ENCODE assay signal across 10 mouse cellular contexts in the genomic region with DNA sequence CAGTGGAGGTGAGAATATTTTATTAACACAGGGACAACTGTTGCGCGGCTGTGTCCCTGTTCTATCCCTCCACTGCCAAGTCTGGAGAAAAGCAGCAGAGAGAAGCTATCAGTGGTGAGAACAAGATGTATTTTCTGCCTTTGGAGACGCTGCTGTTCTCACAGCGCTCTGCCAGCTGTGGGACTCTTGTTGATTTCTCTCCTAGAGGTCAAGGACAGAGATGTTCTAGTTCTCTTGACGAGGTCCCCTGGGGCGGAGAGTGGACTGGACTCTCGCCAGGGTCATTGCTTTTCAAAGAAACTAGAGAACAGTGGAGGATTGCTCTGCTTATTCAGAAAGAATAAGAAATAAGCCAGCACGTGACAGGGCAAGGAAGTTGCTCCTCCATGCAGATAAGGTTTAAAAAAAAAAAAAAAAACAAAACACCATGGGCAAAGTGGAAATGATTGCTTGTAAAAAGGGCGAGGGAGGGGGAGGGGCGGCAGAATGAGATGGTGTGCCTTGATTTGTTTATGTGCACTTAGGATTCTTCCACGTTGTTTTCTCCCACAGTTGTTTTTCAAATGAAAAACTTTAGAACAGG. TPM values are rescaled to one million over a fixed set of nuclear protein-coding genes. Genes with fewer than 3 reads are reported as not detected.
DNase-seq lines count a peak whose midpoint lies in the region; ATAC-seq lines count a peak whose summit lies in the region.
"Had no signal": no experiment of that assay in that cellular context is flagged by ENCODE, and none has a peak within 500 bp of the region (broad histone marks: within the 10 kb centered on the region; RNA-seq: fewer than 3 reads in every experiment).

No protein-coding gene starts in this region.

- H3K9me3 ChIP-seq in midbrain, embryonic 14.5 days (ENCODE audit: control insufficient read depth, low read length): no peaks in the 10 kb centered on the region
- H3K9me3 ChIP-seq in midbrain, embryonic 13.5 days: no peaks in the 10 kb centered on the region
- no peaks in the 10 kb centered on the region for H3K9me3 ChIP-seq in embryonic facial prominence, embryonic 10.5 days

- H3K27ac ChIP-seq in midbrain, embryonic 14.5 days (replicated peaks; ENCODE audit: low read depth, low read length): no peak overlapping the region
- H3K27ac ChIP-seq in midbrain, embryonic 13.5 days: no peak overlapping the region
- peak overlapping the region; percentile 48 for H3K27ac ChIP-seq in brown adipose tissue, adult 24 weeks (replicated peaks; ENCODE audit: low read depth, low read length)
- H3K27ac ChIP-seq in embryonic facial prominence, embryonic 10.5 days (replicated peaks): no peak overlapping the region
- H3K27ac ChIP-seq: liver, embryonic 14.5 days had no signal

- ATAC-seq in midbrain, embryonic 14.5 days (ENCODE audit: low FRiP score, low TSS enrichment): no peak
- no peak for ATAC-seq in midbrain, embryonic 13.5 days
- ATAC-seq in erythroid progenitor cell, adult 5-6 weeks (replicated peaks; ENCODE audit: low FRiP score, poor library complexity, severe bottlenecking): no peak
- ATAC-seq: Patski had no signal

- H3K36me3 ChIP-seq in midbrain, embryonic 14.5 days (ENCODE audit: control insufficient read depth, insufficient read depth, low read length): no peaks in the 10 kb centered on the region
- H3K36me3 ChIP-seq in midbrain, embryonic 13.5 days: no peaks in the 10 kb centered on the region
- H3K36me3 ChIP-seq in embryonic facial prominence, embryonic 10.5 days (replicated peaks): no peaks in the 10 kb centered on the region

- H3K4me1 ChIP-seq in midbrain, embryonic 14.5 days (ENCODE audit: control insufficient read depth, insufficient read depth, low read length): peaks cover 15% of the 10 kb centered on the region; the same call in 1 of the 2 replicates
- peaks cover 19% of the 10 kb centered on the region for H3K4me1 ChIP-seq in midbrain, embryonic 13.5 days (replicated peaks)
- H3K4me1 ChIP-seq in brown adipose tissue, adult 24 weeks (ENCODE audit: control insufficient read depth, insufficient read depth, insufficient read length, low read length): no peaks in the 10 kb centered on the region
- H3K4me1 ChIP-seq in embryonic facial prominence, embryonic 10.5 days: peaks cover 18% of the 10 kb centered on the region

- peak; percentile 30 for DNase-seq in midbrain, embryonic 14.5 days
- DNase-seq in heart, postnatal 10 days: peak; percentile 81 to 84
- peak; percentile 22 for DNase-seq in left cerebral cortex, postnatal 4 days
- peak; percentile 92 for DNase-seq in testis, postnatal 10 days (ENCODE audit: low spot score)
- no peak for DNase-seq in embryonic facial prominence, embryonic 10.5 days (ENCODE audit: low spot score)

- intact Hi-C loops in heart, postnatal 10 days (cut with DNase I): no loop called here
- intact Hi-C loops in left cerebral cortex, postnatal 4 days (cut with DNase I): no loop called here

- no peaks in the 10 kb centered on the region for H3K27me3 ChIP-seq in midbrain, embryonic 14.5 days (ENCODE audit: control insufficient read depth, insufficient read depth, low read length)
- no peaks in the 10 kb centered on the region for H3K27me3 ChIP-seq in midbrain, embryonic 13.5 days
- no peaks in the 10 kb centered on the region for H3K27me3 ChIP-seq in embryonic facial prominence, embryonic 10.5 days (replicated peaks; ENCODE audit: low read depth, poor library complexity, severe bottlenecking)
- H3K27me3 ChIP-seq: Patski had no signal

- no peak overlapping the region for H3K4me3 ChIP-seq in midbrain, embryonic 14.5 days (replicated peaks; ENCODE audit: low read depth, low read length)
- H3K4me3 ChIP-seq in midbrain, embryonic 13.5 days (replicated peaks): no peak overlapping the region
- no peak overlapping the region for H3K4me3 ChIP-seq in brown adipose tissue, adult 24 weeks (ENCODE audit: insufficient read depth, low read depth, low read length)
- H3K4me3 ChIP-seq in embryonic facial prominence, embryonic 10.5 days: no peak overlapping the region

- no peak overlapping the region for H3K4me2 ChIP-seq in midbrain, embryonic 14.5 days (ENCODE audit: low read length)
- no peak overlapping the region for H3K4me2 ChIP-seq in midbrain, embryonic 13.5 days (replicated peaks)

- 50% methylated on average over 11 of the region's 11 CpGs for WGBS in midbrain, embryonic 14.5 days
- 53% methylated on average over 11 of the region's 11 CpGs for WGBS in midbrain, embryonic 13.5 days
- 65% methylated on average over 11 of the region's 11 CpGs for WGBS in embryonic facial prominence, embryonic 10.5 days

- no peak overlapping the region for H3K9ac ChIP-seq in midbrain, embryonic 14.5 days (replicated peaks; ENCODE audit: low read length)
- H3K9ac ChIP-seq in midbrain, embryonic 13.5 days (replicated peaks): no peak overlapping the region
- H3K9ac ChIP-seq: liver, embryonic 14.5 days had no signal

RNA-seq across cellular contexts. Expression of gene Ppp2r3a, which starts 10.5 kb away (rescaled TPM):
- 32.4 and 40.0 TPM in 2 replicates for polyA plus RNA-seq in midbrain, embryonic 14.5 days (2014; fragmentation: Nextera tagmentation; extraction: Ambion mirVana)
- polyA plus RNA-seq in midbrain, embryonic 13.5 days (2015; fragmentation: Nextera tagmentation; extraction: Ambion mirVana): 25.5 and 25.9 TPM in 2 replicates
- polyA plus RNA-seq in brown adipose tissue, adult 24 weeks (2012; ENCODE audit: insufficient read depth, insufficient read length, missing spikeins): 13.0 and 17.2 TPM in 2 replicates
- total RNA-seq in heart, postnatal 10 days (2021): 100 to 1,000 TPM; 211 to 252 TPM
- 10 to 100 TPM; 49.8 to 52.4 TPM for total RNA-seq in left cerebral cortex, postnatal 4 days (2021)
- 10.6 and 10.9 TPM in 2 replicates for polyA plus RNA-seq in embryonic facial prominence, embryonic 10.5 days (2016; fragmentation: Nextera tagmentation; extraction: Ambion mirVana)
- 2.5 and 2.9 TPM in 2 replicates for total RNA-seq in erythroid progenitor cell, adult 5-6 weeks (2015; ENCODE audit: low replicate concordance)
- 1.0 TPM in 1 of 2 replicates, not detected in the other for total RNA-seq in erythroid progenitor cell, adult 5-6 weeks (2017; ENCODE audit: low replicate concordance)
